ENCODE assay signal across 7 mouse cellular contexts in genomic region chr8:87938351-87939232, GRCm38 (mm10). TPM values are rescaled to one million over a fixed set of nuclear protein-coding genes. Genes with fewer than 3 reads are reported as not detected.
DNase-seq lines count a peak whose midpoint lies in the region; ATAC-seq and TF ChIP-seq lines count a peak whose summit lies in the region.

No protein-coding gene starts in this region.

- ATAC-seq in hindbrain, embryonic 14.5 days (ENCODE audit: low FRiP score) = peak; percentile 71
- peak; percentile 90 for ATAC-seq in limb, embryonic 14.5 days (ENCODE audit: low FRiP score, low read depth)
- no peak for ATAC-seq in inflammation-experienced regulatory T-cells, adult 6 months

- peak overlapping the region; percentile 28 for H3K9ac ChIP-seq in hindbrain, embryonic 14.5 days
- peak overlapping the region; percentile 18; the same call in 1 of the 2 replicates for H3K9ac ChIP-seq in limb, embryonic 14.5 days (ENCODE audit: low read depth, low read length, severe bottlenecking)

- H3K27me3 ChIP-seq in hindbrain, embryonic 14.5 days (ENCODE audit: control insufficient read depth, insufficient read depth, low read length) = no peaks in the 10 kb centered on the region
- H3K27me3 ChIP-seq in limb, embryonic 14.5 days (ENCODE audit: control insufficient read depth, insufficient read depth, low read length) = no peaks in the 10 kb centered on the region

- DNase-seq in adrenal gland, adult 18-20 months (ENCODE audit: low spot score in 2 of 2) = peak; percentile 32 to 59
- peak; percentile 66 to 81 for DNase-seq in cerebellum, postnatal 10 days
- DNase-seq in frontal cortex, postnatal 36 days (ENCODE audit: low spot score in 2 of 2) = peak; percentile 33 to 51
- no peak for DNase-seq in hindbrain, embryonic 14.5 days (ENCODE audit: low spot score)
- peak; percentile 78 for DNase-seq in limb, embryonic 14.5 days (ENCODE audit: low spot score)
- DNase-seq in neural tube, embryonic 10.5 days (ENCODE audit: extremely low spot score, low spot score) = peak; percentile 67

- WGBS in hindbrain, embryonic 14.5 days = 2% methylated on average over 19 of the region's 20 CpGs
- WGBS in limb, embryonic 14.5 days = 2% methylated on average over 18 of the region's 20 CpGs

- H3K36me3 ChIP-seq in hindbrain, embryonic 14.5 days (replicated peaks; ENCODE audit: control insufficient read depth, insufficient read depth) = no peaks in the 10 kb centered on the region
- H3K36me3 ChIP-seq in limb, embryonic 14.5 days (ENCODE audit: control insufficient read depth, insufficient read depth, low read length) = no peaks in the 10 kb centered on the region

- peaks cover 44% of the 10 kb centered on the region for H3K4me1 ChIP-seq in hindbrain, embryonic 14.5 days (replicated peaks; ENCODE audit: control insufficient read depth, insufficient read depth, low read length)
- H3K4me1 ChIP-seq in limb, embryonic 14.5 days (ENCODE audit: control insufficient read depth, insufficient read depth, low read length) = peaks cover 56% of the 10 kb centered on the region

- no peaks in the 10 kb centered on the region for H3K9me3 ChIP-seq in hindbrain, embryonic 14.5 days (ENCODE audit: control insufficient read depth, low read length)
- no peaks in the 10 kb centered on the region for H3K9me3 ChIP-seq in limb, embryonic 14.5 days (ENCODE audit: control insufficient read depth, low read length)

- H3K4me2 ChIP-seq in hindbrain, embryonic 14.5 days (replicated peaks) = peak overlapping the region; percentile 43
- H3K4me2 ChIP-seq in limb, embryonic 14.5 days (replicated peaks; ENCODE audit: low read depth, low read length, severe bottlenecking) = peak overlapping the region; percentile 54

- peak overlapping the region; percentile 60 for H3K27ac ChIP-seq in hindbrain, embryonic 14.5 days
- H3K27ac ChIP-seq in limb, embryonic 14.5 days (replicated peaks; ENCODE audit: low read depth, low read length) = peak overlapping the region; percentile 39; the same call in 1 of the 2 replicates

- H3K4me3 ChIP-seq in hindbrain, embryonic 14.5 days (replicated peaks; ENCODE audit: low read length) = no peak overlapping the region; the same call in 1 of the 2 replicates
- H3K4me3 ChIP-seq in limb, embryonic 14.5 days (replicated peaks; ENCODE audit: low read length) = peak overlapping the region; percentile 22

- no peak for TF ChIP-seq POLR2A in limb, embryonic 14.5 days (IDR thresholded peaks at IDR 0.05; ENCODE audit: borderline replicate concordance, extremely low read depth, insufficient read depth, insufficient read length)

RNA-seq across cellular contexts. Expression of gene Zfp423, which starts 20.8 kb away (rescaled TPM):
- 10 to 100 TPM; 13.2 to 27.1 TPM for total RNA-seq in adrenal gland, adult 18-20 months (2021)
- polyA plus RNA-seq in hindbrain, embryonic 14.5 days (2014; fragmentation: Nextera tagmentation; extraction: Ambion mirVana) = 42.3 and 45.6 TPM in 2 replicates
- polyA plus RNA-seq in limb, embryonic 14.5 days (2012; rRNA removed) = 46.4 and 59.9 TPM in 2 replicates
- polyA plus RNA-seq in limb, embryonic 14.5 days (2014; fragmentation: Nextera tagmentation; extraction: Ambion mirVana) = 24.4 and 33.2 TPM in 2 replicates
- polyA plus RNA-seq in inflammation-experienced regulatory T-cells, adult 6 months (2017; shearing (Covaris generic)) = under 1 TPM in 1 of 3 experiments, not detected in 2; 0.42 TPM

Comparison
In these comparisons a context has a peak if more than half of its experiments do, and no peak if none do; other contexts are left out.
1. RNA of gene Zfp423, which starts 20.8 kb away (polyA plus RNA-seq): 24.4 to 59.9 TPM in limb, embryonic 14.5 days and 42.3 to 45.6 TPM in hindbrain, embryonic 14.5 days; 0.42 TPM in inflammation-experienced regulatory T-cells, adult 6 months; every median in the first group is over 10 times any median in the second.